Mouse (Mus musculus): ENCODE measurements around the gene Rragc. TPM values are rescaled to one million over a fixed set of nuclear protein-coding genes. Genes with fewer than 3 reads are reported as not detected.
A peak's percentile ranks its signal among the peaks of the same experiment; 100 is the strongest.

The Rragc gene
- polyA plus RNA-seq, 1 experiment from 2014 or later, result 47.4 TPM

GRCm38 (mm10) chr4:123947149-123947548, 29.9 kb downstream of the Rragc start:
- Histone ChIP-seq H3K4me1 (ENCODE audit: insufficient read depth, low read depth, low read length) (no peaks in the 10 kb centered on the region), H3K36me3 (ENCODE audit: insufficient read depth, low read length) (no peaks in the 10 kb centered on the region), H3K27me3 (replicated peaks; ENCODE audit: insufficient read depth, low read length) (no peaks in the 10 kb centered on the region), H3K4me2 (replicated peaks; ENCODE audit: low read depth, low read length) (no peak overlapping the region), H3K9me3 (ENCODE audit: low read length) (no peaks in the 10 kb centered on the region), H3K4me3 (ENCODE audit: low read depth, low read length) (no peak overlapping the region), H3K27ac (ENCODE audit: low read length) (no peak overlapping the region), H3K9ac (replicated peaks; ENCODE audit: low read depth) (no peak overlapping the region)
- TF ChIP-seq CTCF (IDR thresholded peaks at IDR 0.05), result no peak
- TF ChIP-seq EP300 (IDR thresholded peaks at IDR 0.05), result no peak
- DNase-seq (ENCODE audit: low spot score), result no peak
- ATAC-seq, result no peak
- WGBS, result 36% methylated on average over 5 of the region's 5 CpGs

GRCm38 (mm10) chr4:123948901-123949300, 31.7 kb downstream of the Rragc start:
- H3K4me1 ChIP-seq (ENCODE audit: insufficient read depth, low read depth, low read length), result no peaks in the 10 kb centered on the region
- no peak overlapping the region for H3K9ac ChIP-seq (replicated peaks; ENCODE audit: low read depth)
- no peaks in the 10 kb centered on the region for H3K27me3 ChIP-seq (replicated peaks; ENCODE audit: insufficient read depth, low read length)
- H3K4me3 ChIP-seq (ENCODE audit: low read depth, low read length), result no peak overlapping the region
- TF ChIP-seq EP300 (IDR thresholded peaks at IDR 0.05) (no peak), CTCF (IDR thresholded peaks at IDR 0.05) (no peak)
- H3K27ac ChIP-seq (ENCODE audit: low read length), result no peak overlapping the region
- ATAC-seq, result no peak
- H3K4me2 ChIP-seq (replicated peaks; ENCODE audit: low read depth, low read length), result no peak overlapping the region
- DNase-seq (ENCODE audit: low spot score), result no peak
- no peaks in the 10 kb centered on the region for H3K9me3 ChIP-seq (ENCODE audit: low read length)
- 80% methylated on average over 6 of the region's 6 CpGs for WGBS
- H3K36me3 ChIP-seq (ENCODE audit: insufficient read depth, low read length), result no peaks in the 10 kb centered on the region

- WGBS, result 58% methylated on average over 10 of the region's 10 CpGs
- no peak overlapping the region for H3K4me3 ChIP-seq (ENCODE audit: low read depth, low read length)
- no peak for TF ChIP-seq CTCF (IDR thresholded peaks at IDR 0.05)
- H3K9me3 ChIP-seq (ENCODE audit: low read length), result no peaks in the 10 kb centered on the region
- H3K4me2 ChIP-seq (replicated peaks; ENCODE audit: low read depth, low read length), result 0 out of 2 replicates have a peak overlapping the region, but pooled peaks have one; percentile 8
- DNase-seq (ENCODE audit: low spot score), result peak; percentile 74
- H3K27ac ChIP-seq (ENCODE audit: low read length), result no peak overlapping the region
- no peaks in the 10 kb centered on the region for H3K4me1 ChIP-seq (ENCODE audit: insufficient read depth, low read depth, low read length)
- no peaks in the 10 kb centered on the region for H3K36me3 ChIP-seq (ENCODE audit: insufficient read depth, low read length)
- peak; percentile 79 for ATAC-seq
- H3K9ac ChIP-seq (replicated peaks; ENCODE audit: low read depth), result no peak overlapping the region
- no peaks in the 10 kb centered on the region for H3K27me3 ChIP-seq (replicated peaks; ENCODE audit: insufficient read depth, low read length)
Measured at GRCm38 (mm10) chr4:123949649-123950048, 32.4 kb downstream of the Rragc start.

GRCm38 (mm10) chr4:123952059-123952458, 34.8 kb downstream of the Rragc start:
- H3K4me1 ChIP-seq (ENCODE audit: insufficient read depth, low read depth, low read length), result no peaks in the 10 kb centered on the region
- TF ChIP-seq CTCF (IDR thresholded peaks at IDR 0.05) (no peak), EP300 (IDR thresholded peaks at IDR 0.05) (no peak)
- 44% methylated on average over 8 of the region's 8 CpGs for WGBS
- H3K9me3 ChIP-seq (ENCODE audit: low read length), result no peaks in the 10 kb centered on the region
- DNase-seq (ENCODE audit: low spot score) (no peak), ATAC-seq (no peak)
- H3K4me3 ChIP-seq (ENCODE audit: low read depth, low read length), result no peak overlapping the region
- H3K27ac ChIP-seq (ENCODE audit: low read length), result no peak overlapping the region
- no peak overlapping the region for H3K4me2 ChIP-seq (replicated peaks; ENCODE audit: low read depth, low read length)
- H3K36me3 ChIP-seq (ENCODE audit: insufficient read depth, low read length), result no peaks in the 10 kb centered on the region
- H3K9ac ChIP-seq (replicated peaks; ENCODE audit: low read depth), result no peak overlapping the region
- H3K27me3 ChIP-seq (replicated peaks; ENCODE audit: insufficient read depth, low read length), result 0 out of 2 replicates have a peak, but pooled peaks cover under 1% of the 10 kb centered on the region

- H3K4me2 ChIP-seq (replicated peaks; ENCODE audit: low read depth, low read length), result peak overlapping the region; percentile 19
- no peaks in the 10 kb centered on the region for H3K36me3 ChIP-seq (ENCODE audit: insufficient read depth, low read length)
- H3K4me3 ChIP-seq (ENCODE audit: low read depth, low read length), result peak overlapping the region; percentile 6; the same call in 1 of the 2 replicates
- 4% methylated on average over 31 of the region's 31 CpGs for WGBS
- H3K9ac ChIP-seq (replicated peaks; ENCODE audit: low read depth), result no peak overlapping the region
- H3K4me1 ChIP-seq (ENCODE audit: insufficient read depth, low read depth, low read length), result no peaks in the 10 kb centered on the region
- ATAC-seq (peak; percentile 70), DNase-seq (ENCODE audit: low spot score) (peak; percentile 76)
- no peaks in the 10 kb centered on the region for H3K9me3 ChIP-seq (ENCODE audit: low read length)
- TF ChIP-seq EP300 (IDR thresholded peaks at IDR 0.05) (no peak), CTCF (IDR thresholded peaks at IDR 0.05) (peak; percentile 81)
- 0 out of 2 replicates have a peak, but pooled peaks cover 3% of the 10 kb centered on the region for H3K27me3 ChIP-seq (replicated peaks; ENCODE audit: insufficient read depth, low read length)
- H3K27ac ChIP-seq (ENCODE audit: low read length), result no peak overlapping the region
Measured at GRCm38 (mm10) chr4:123956703-123957491, 39.7 kb downstream of the Rragc start.

GRCm38 (mm10) chr4:123957492-123957808, 40.2 kb downstream of the Rragc start:
- Histone ChIP-seq H3K9ac (replicated peaks; ENCODE audit: low read depth) (no peak overlapping the region), H3K9me3 (ENCODE audit: low read length) (no peaks in the 10 kb centered on the region), H3K4me2 (replicated peaks; ENCODE audit: low read depth, low read length) (no peak overlapping the region), H3K27me3 (replicated peaks; ENCODE audit: insufficient read depth, low read length) (0 out of 2 replicates have a peak, but pooled peaks cover 3% of the 10 kb centered on the region), H3K27ac (ENCODE audit: low read length) (no peak overlapping the region), H3K4me3 (ENCODE audit: low read depth, low read length) (no peak overlapping the region), H3K36me3 (ENCODE audit: insufficient read depth, low read length) (no peaks in the 10 kb centered on the region), H3K4me1 (ENCODE audit: insufficient read depth, low read depth, low read length) (no peaks in the 10 kb centered on the region)
- no peak for DNase-seq (ENCODE audit: low spot score)
- TF ChIP-seq CTCF (IDR thresholded peaks at IDR 0.05) (no peak), EP300 (IDR thresholded peaks at IDR 0.05) (no peak)
- WGBS, result 49% methylated on average over 4 of the region's 4 CpGs
- ATAC-seq, result no peak

Data from lung, postnatal 0 days (tissue).